Mouse (Mus musculus): Measurements from ENCODE around the gene B4galt4.

- TF ChIP-seq ETS1 (conservative IDR thresholded peaks at IDR 0.05; ENCODE audit: low read depth, low read length): no peak
- TF ChIP-seq CTCF (conservative IDR thresholded peaks at IDR 0.05 in 1 of 2, IDR thresholded peaks at IDR 0.05 in 1 of 2; ENCODE audit: low read depth in 2 of 2, low read length in 2 of 2): no peak
- no peak for TF ChIP-seq ELF1 (IDR thresholded peaks at IDR 0.05; ENCODE audit: low read depth, low read length)
- no peak for TF ChIP-seq MXI1 (IDR thresholded peaks at IDR 0.05; ENCODE audit: low read depth, low read length)
- TF ChIP-seq MAX (IDR thresholded peaks at IDR 0.05; ENCODE audit: low read length): no peak
- no peak for TF ChIP-seq PAX5 (IDR thresholded peaks at IDR 0.05; ENCODE audit: low read length)
- no peak for TF ChIP-seq MAFK (IDR thresholded peaks at IDR 0.05; ENCODE audit: insufficient replicate concordance, low read length)
- no peak for TF ChIP-seq TCF12 (IDR thresholded peaks at IDR 0.05; ENCODE audit: low read depth, low read length)
- TF ChIP-seq TBP (conservative IDR thresholded peaks at IDR 0.05; ENCODE audit: low read depth, low read length): no peak
- no peak for TF ChIP-seq CHD2 (IDR thresholded peaks at IDR 0.05; ENCODE audit: low read length)
- TF ChIP-seq E2F4 (IDR thresholded peaks at IDR 0.05; ENCODE audit: insufficient replicate concordance, low read depth, low read length): no peak
- TF ChIP-seq POLR2A (IDR thresholded peaks at IDR 0.05; ENCODE audit: low read depth, low read length): no peak
- TF ChIP-seq EP300 (IDR thresholded peaks at IDR 0.05; ENCODE audit: low read length): no peak
Observed at GRCm38 (mm10) chr16:38763508-38763907, 21.4 kb downstream of the B4galt4 start.

Data from CH12.LX (cell line).